Mouse (Mus musculus): ENCODE measurements around the gene Utrn. TPM values are rescaled to one million over a fixed set of nuclear protein-coding genes. Genes with fewer than 3 reads are reported as not detected.

Utrn gene
- polyA plus RNA-seq, 1 experiment: 14.9 TPM

DNA sequence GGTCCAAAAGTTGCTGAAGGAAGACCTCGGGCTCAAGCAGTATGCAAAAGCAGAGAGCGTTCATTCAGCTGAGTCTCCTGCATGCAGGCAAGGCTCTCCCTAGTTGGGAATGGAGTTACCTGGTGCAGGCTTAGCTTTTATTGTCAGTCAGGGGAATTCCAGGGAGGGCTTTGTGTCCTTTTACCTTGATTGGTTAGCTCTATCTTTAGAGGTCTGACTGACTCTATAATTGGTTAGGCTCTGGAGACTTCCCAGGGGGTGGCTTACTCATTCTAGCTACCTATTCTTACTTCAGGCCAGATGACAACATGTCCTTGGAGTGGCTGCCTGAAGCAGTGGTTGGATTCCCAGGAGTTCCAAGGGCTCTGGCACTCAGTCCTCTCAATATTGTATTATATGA lies 40.7 kb upstream of the Utrn start:
- TF ChIP-seq POLR2A (IDR thresholded peaks at IDR 0.05; ENCODE audit: low read depth, low read length) (no peak), CTCF (IDR thresholded peaks at IDR 0.05; ENCODE audit: extremely low read depth, insufficient read depth, insufficient read length, insufficient replicate concordance) (no peak)
- WGBS: 91% methylated on average over 2 of the region's 2 CpGs
- Histone ChIP-seq H3K27me3 (ENCODE audit: control insufficient read depth, insufficient read depth, low read length) (no peaks in the 10 kb centered on the region), H3K4me1 (ENCODE audit: control insufficient read depth, insufficient read depth, insufficient read length) (no peaks in the 10 kb centered on the region), H3K36me3 (ENCODE audit: control insufficient read depth, insufficient read depth, low read length) (no peaks in the 10 kb centered on the region), H3K27ac (ENCODE audit: insufficient read depth, low read length) (no peak overlapping the region), H3K4me3 (ENCODE audit: extremely low read depth, insufficient read depth, insufficient read length) (no peak overlapping the region)
- no peak for DNase-seq (ENCODE audit: low read depth in 1 of 2, low spot score in 2 of 2)

DNA sequence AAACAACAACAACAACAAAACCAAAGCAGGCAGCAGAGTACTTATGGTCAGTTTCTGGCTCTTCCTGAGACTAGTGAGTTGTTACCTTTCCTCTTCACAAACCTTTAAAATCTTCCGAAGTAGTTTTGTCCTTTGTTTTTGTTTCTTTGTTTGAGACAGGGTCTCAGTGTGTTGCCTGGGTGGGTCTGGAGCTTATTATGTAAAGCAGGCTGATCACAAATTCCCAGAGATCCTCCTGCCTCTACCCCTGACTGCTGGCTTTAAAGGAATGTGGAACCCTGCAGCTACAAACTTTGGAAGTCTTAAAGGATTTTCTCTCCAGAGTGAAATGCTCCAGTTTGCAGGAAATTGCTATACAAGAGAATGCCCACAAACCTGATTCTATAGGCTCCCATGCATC lies 40.0 kb upstream of the Utrn start:
- DNase-seq (ENCODE audit: low read depth in 1 of 2, low spot score in 2 of 2): no peak
- no peak overlapping the region for H3K27ac ChIP-seq (ENCODE audit: insufficient read depth, low read length)
- WGBS: 84% methylated on average over 1 of the region's 1 CpGs
- no peaks in the 10 kb centered on the region; the same call in 1 of the 2 replicates for H3K4me1 ChIP-seq (ENCODE audit: control insufficient read depth, insufficient read depth, insufficient read length)
- no peaks in the 10 kb centered on the region for H3K36me3 ChIP-seq (ENCODE audit: control insufficient read depth, insufficient read depth, low read length)
- H3K4me3 ChIP-seq (ENCODE audit: extremely low read depth, insufficient read depth, insufficient read length): no peak overlapping the region
- no peak for TF ChIP-seq CTCF (IDR thresholded peaks at IDR 0.05; ENCODE audit: extremely low read depth, insufficient read depth, insufficient read length, insufficient replicate concordance)
- no peak for TF ChIP-seq POLR2A (IDR thresholded peaks at IDR 0.05; ENCODE audit: low read depth, low read length)
- H3K27me3 ChIP-seq (ENCODE audit: control insufficient read depth, insufficient read depth, low read length): no peaks in the 10 kb centered on the region

DNA sequence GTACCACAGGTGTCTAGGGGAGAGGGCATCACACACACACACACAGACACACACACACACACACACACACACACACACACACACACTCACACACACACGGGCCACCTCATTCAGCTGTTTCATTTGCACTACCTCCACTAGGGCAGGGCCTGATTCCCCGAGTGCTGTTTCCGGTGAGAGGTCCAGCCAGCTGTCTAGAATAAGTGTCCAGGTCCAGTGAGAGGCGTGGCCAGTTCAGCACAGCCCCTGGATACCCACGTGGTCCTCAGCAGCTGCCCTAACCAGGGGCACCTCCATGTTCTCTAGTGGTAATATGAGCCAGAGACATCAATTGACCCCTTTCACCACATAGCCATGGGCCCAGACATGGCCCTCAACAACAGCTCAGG lies 35.0 kb upstream of the Utrn start:
- 77% methylated on average over 5 of the region's 5 CpGs for WGBS
- no peaks in the 10 kb centered on the region for H3K36me3 ChIP-seq (ENCODE audit: control insufficient read depth, insufficient read depth, low read length)
- no peak overlapping the region for H3K27ac ChIP-seq (ENCODE audit: insufficient read depth, low read length)
- peaks cover 3% of the 10 kb centered on the region; the same call in 1 of the 2 replicates for H3K4me1 ChIP-seq (ENCODE audit: control insufficient read depth, insufficient read depth, insufficient read length)
- no peak for DNase-seq (ENCODE audit: low read depth in 1 of 2, low spot score in 2 of 2)
- no peak for TF ChIP-seq CTCF (IDR thresholded peaks at IDR 0.05; ENCODE audit: extremely low read depth, insufficient read depth, insufficient read length, insufficient replicate concordance)
- TF ChIP-seq POLR2A (IDR thresholded peaks at IDR 0.05; ENCODE audit: low read depth, low read length): no peak
- no peak overlapping the region for H3K4me3 ChIP-seq (ENCODE audit: extremely low read depth, insufficient read depth, insufficient read length)
- no peaks in the 10 kb centered on the region for H3K27me3 ChIP-seq (ENCODE audit: control insufficient read depth, insufficient read depth, low read length)

DNA sequence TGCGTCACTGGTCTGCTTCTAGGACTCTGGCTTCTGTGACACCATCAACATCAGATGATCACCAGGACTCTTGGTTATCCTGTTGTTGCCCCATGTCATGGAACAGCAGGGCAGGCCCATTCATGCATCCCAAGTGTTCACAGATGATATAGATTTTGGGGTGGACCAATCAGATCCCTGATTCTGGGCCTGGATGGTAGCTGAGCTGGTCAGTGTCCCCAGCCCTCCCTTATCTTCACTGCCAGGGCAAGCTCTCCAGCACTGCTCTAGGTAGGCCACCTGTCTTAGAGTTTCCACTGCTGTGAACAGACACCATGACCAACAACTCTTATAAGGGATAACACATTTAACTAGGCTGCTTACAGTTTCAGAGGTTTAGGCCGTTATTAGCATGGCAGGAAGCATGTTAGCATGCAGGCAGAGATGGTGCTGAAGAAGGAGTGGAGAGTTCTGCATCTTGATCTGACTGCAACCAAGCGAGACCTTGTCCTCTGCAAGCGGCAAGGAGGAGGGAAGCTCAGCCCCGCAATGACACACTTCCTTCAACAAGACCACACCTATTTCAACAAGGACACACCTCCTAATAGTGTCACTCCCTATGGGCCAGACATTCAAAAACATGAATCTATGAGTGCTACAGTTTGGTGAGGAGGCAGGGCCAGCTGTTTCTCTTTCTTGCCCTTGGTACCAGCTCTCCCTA lies 34.4 kb upstream of the Utrn start:
- peaks cover 3% of the 10 kb centered on the region; the same call in 1 of the 2 replicates for H3K4me1 ChIP-seq (ENCODE audit: control insufficient read depth, insufficient read depth, insufficient read length)
- DNase-seq (ENCODE audit: low read depth in 1 of 2, low spot score in 2 of 2): peak; percentile 20 to 56
- H3K27me3 ChIP-seq (ENCODE audit: control insufficient read depth, insufficient read depth, low read length): no peaks in the 10 kb centered on the region
- TF ChIP-seq POLR2A (IDR thresholded peaks at IDR 0.05; ENCODE audit: low read depth, low read length) (no peak), CTCF (IDR thresholded peaks at IDR 0.05; ENCODE audit: extremely low read depth, insufficient read depth, insufficient read length, insufficient replicate concordance) (no peak)
- no peak overlapping the region for H3K27ac ChIP-seq (ENCODE audit: insufficient read depth, low read length)
- H3K4me3 ChIP-seq (ENCODE audit: extremely low read depth, insufficient read depth, insufficient read length): no peak overlapping the region
- H3K36me3 ChIP-seq (ENCODE audit: control insufficient read depth, insufficient read depth, low read length): no peaks in the 10 kb centered on the region
- WGBS: 32% methylated on average over 5 of the region's 5 CpGs

DNA sequence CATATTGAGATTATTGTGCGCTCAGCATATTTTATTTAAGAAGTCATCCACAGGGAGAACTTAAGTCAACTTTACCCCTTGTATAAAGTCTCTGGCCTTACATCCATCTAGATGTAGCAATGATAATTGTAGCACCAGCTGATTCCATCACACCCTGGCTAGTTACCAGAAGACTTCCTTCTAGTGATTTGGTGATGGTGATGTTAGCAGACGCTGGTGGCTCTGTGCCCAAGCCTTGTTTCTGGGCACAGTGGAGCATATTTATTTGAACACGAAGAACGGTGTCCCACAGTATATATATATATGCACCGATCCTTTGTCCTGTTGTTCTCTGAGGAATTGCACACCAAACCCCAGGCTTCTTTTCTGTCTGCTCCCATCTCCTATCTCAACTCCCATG lies 30.7 kb upstream of the Utrn start:
- H3K27ac ChIP-seq (ENCODE audit: insufficient read depth, low read length): no peak overlapping the region
- no peaks in the 10 kb centered on the region for H3K36me3 ChIP-seq (ENCODE audit: control insufficient read depth, insufficient read depth, low read length)
- DNase-seq (ENCODE audit: low read depth in 1 of 2, low spot score in 2 of 2): no peak
- H3K27me3 ChIP-seq (ENCODE audit: control insufficient read depth, insufficient read depth, low read length): no peaks in the 10 kb centered on the region
- H3K4me3 ChIP-seq (ENCODE audit: extremely low read depth, insufficient read depth, insufficient read length): no peak overlapping the region
- WGBS: 93% methylated on average over 5 of the region's 5 CpGs
- peaks cover 3% of the 10 kb centered on the region; the same call in 1 of the 2 replicates for H3K4me1 ChIP-seq (ENCODE audit: control insufficient read depth, insufficient read depth, insufficient read length)
- TF ChIP-seq CTCF (IDR thresholded peaks at IDR 0.05; ENCODE audit: extremely low read depth, insufficient read depth, insufficient read length, insufficient replicate concordance) (no peak), POLR2A (IDR thresholded peaks at IDR 0.05; ENCODE audit: low read depth, low read length) (no peak)

DNA sequence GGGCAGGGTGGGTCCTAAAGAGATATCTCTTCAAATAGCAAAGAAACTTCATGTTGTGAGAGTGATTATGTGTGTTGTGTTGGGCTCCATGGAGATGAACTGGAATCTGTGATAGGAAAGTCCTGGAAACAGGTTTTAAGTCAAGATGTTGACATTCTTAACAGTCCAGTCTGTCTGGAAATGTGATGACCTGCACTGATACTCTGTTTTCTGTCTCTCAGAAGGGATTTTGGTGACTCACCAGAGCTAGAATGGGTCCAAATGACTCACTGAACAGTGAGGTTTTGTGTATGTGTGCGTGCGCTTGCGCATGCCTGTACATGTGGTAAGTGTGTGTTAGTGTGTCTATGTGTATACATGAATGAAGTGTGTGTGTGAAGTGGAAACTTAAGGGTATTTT lies 24.2 kb upstream of the Utrn start:
- no peak overlapping the region for H3K4me3 ChIP-seq (ENCODE audit: extremely low read depth, insufficient read depth, insufficient read length)
- H3K36me3 ChIP-seq (ENCODE audit: control insufficient read depth, insufficient read depth, low read length): no peaks in the 10 kb centered on the region
- no peak overlapping the region for H3K27ac ChIP-seq (ENCODE audit: insufficient read depth, low read length)
- H3K27me3 ChIP-seq (ENCODE audit: control insufficient read depth, insufficient read depth, low read length): no peaks in the 10 kb centered on the region
- peaks cover 2% of the 10 kb centered on the region; the same call in 1 of the 2 replicates for H3K4me1 ChIP-seq (ENCODE audit: control insufficient read depth, insufficient read depth, insufficient read length)
- WGBS: 97% methylated on average over 3 of the region's 3 CpGs
- no peak for TF ChIP-seq POLR2A (IDR thresholded peaks at IDR 0.05; ENCODE audit: low read depth, low read length)
- TF ChIP-seq CTCF (IDR thresholded peaks at IDR 0.05; ENCODE audit: extremely low read depth, insufficient read depth, insufficient read length, insufficient replicate concordance): no peak
- DNase-seq (ENCODE audit: low read depth in 1 of 2, low spot score in 2 of 2): no peak

DNA sequence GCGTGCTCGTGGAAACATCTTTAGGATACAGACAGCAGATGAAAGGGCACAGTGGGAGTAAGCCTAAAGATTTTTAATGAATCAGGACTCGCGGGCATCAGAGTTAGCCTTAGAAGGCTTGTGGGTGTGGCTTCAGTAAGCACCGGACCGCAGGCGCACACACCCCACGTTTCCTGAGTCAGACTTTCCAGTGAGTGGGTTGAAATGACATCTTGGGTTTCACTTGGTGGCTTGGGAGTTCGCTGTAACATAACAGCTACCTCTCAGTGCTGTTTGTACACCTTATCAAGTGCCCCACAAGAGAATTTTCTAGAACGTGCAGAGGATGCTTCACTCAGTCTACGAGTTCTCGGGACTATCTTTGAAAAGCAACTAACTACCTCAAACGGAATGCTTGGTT lies 19.2 kb upstream of the Utrn start:
- WGBS: 51% methylated on average over 13 of the region's 13 CpGs
- DNase-seq (ENCODE audit: low read depth in 1 of 2, low spot score in 2 of 2): peak in 1 of 2 experiments; percentile 61
- H3K4me1 ChIP-seq (ENCODE audit: control insufficient read depth, insufficient read depth, insufficient read length): peaks cover 3% of the 10 kb centered on the region; the same call in 1 of the 2 replicates
- H3K27ac ChIP-seq (ENCODE audit: insufficient read depth, low read length): no peak overlapping the region
- no peak overlapping the region for H3K4me3 ChIP-seq (ENCODE audit: extremely low read depth, insufficient read depth, insufficient read length)
- H3K36me3 ChIP-seq (ENCODE audit: control insufficient read depth, insufficient read depth, low read length): no peaks in the 10 kb centered on the region
- no peak for TF ChIP-seq POLR2A (IDR thresholded peaks at IDR 0.05; ENCODE audit: low read depth, low read length)
- no peak for TF ChIP-seq CTCF (IDR thresholded peaks at IDR 0.05; ENCODE audit: extremely low read depth, insufficient read depth, insufficient read length, insufficient replicate concordance)
- H3K27me3 ChIP-seq (ENCODE audit: control insufficient read depth, insufficient read depth, low read length): no peaks in the 10 kb centered on the region

Measured in spleen, adult 2 months (tissue).